Mouse (Mus musculus) fibroblast of lung, adult 2 months (primary cell): ENCODE data around the gene Gnai1.
"Not testable (repeated sequence)": the region's sequence is repeated elsewhere in the genome, so short reads cannot be mapped to it uniquely, and the experiment has no call there.

ENCODE experiments used
- DNase-seq: peaks from one replicate; pipeline ENCODE4 v3.0.0-alpha.2; 2011; ENCODE audit warnings: low read depth

The Gnai1 gene

DNA sequence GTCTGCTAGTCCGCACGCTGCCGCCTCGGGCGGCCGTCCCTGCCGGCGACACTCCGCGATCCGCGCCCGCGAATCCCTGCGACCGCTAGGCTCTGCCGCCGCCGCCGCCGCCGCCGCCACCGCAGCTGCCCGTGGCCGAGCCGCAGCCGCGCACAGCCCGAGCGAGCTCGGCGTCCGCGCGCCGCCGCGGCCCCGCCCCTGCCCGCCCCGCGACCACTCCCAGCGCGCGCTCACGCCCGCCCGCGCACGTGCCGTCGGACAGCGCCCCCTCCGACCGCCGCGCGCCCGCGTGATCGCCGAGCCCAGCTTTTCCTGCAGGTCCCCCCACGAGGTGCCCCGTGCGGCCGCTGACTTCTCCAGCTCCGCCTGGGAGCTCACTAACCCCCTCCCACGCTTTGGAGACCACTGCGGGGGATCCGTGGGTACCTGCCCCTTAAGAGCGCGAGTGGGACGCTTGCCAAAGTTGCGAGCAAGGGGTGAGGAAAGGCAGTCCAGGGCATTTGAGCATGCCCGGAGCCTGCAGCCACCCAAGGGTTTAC lies at the start of gene Gnai1:
Gene Gnai1, minus strand, starts transcription at position 75 of the 539 bp plus-strand sequence.
- DNase-seq, result no peak

DNA sequence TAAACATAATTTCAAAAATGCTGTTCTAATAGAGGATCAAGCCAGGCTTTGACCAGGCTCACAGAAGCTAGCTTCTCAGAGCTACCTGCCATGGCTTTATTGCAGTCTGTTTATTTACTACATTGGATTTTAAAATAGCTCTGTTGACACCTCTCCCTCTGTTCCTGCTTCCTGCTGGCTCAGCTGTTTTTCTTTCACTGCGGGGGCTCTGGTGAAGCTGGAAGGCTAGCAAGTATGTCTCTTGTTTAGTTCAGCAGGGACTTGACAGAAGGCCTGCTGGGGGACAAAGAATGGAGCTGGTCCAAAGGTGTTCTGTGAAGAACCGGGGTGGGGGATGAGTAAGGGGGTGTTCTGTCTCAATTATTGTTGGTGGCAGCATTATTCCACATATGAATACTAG lies 7.7 kb upstream of the Gnai1 start:
- no peak for DNase-seq

DNA sequence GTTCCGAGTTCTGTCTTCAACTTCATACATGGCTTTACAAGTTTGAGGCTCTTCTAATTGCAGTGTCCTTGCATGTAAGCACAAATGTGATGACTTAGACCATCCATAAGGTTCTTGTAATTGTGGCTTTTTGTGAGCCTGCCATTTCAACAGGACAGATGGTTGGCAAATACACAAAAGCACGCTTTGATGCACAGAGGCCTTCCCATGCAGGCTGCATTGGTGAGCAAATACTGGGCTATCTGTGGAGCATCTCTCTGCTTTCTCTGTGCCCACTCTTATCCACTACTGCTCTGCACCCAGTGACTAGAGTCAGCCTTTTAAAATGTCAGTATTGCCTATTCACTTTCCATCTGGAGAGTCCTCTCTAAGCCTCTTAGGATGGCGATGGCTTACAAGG lies 5.3 kb upstream of the Gnai1 start:
- no peak for DNase-seq

DNA sequence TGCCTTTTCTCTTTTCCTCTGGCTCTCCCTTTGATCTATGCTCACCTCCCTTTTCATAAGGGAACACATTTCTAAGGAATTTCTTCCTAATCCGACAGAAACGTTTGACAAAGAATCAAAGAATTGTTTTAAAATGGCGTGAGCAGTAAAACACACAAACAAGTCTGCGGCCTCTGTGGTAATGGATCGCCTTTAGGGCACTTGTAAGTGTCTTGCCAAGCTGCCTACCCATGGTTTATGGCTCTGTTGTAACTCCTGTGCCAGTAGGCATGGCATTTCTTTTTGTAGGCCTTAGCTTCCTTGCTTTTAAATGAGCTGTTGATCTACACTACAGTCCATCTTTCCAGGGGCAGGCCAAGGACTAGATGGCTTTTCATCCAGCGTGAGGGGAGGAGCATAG lies 801 bp upstream of the Gnai1 start:
- no peak for DNase-seq

DNA sequence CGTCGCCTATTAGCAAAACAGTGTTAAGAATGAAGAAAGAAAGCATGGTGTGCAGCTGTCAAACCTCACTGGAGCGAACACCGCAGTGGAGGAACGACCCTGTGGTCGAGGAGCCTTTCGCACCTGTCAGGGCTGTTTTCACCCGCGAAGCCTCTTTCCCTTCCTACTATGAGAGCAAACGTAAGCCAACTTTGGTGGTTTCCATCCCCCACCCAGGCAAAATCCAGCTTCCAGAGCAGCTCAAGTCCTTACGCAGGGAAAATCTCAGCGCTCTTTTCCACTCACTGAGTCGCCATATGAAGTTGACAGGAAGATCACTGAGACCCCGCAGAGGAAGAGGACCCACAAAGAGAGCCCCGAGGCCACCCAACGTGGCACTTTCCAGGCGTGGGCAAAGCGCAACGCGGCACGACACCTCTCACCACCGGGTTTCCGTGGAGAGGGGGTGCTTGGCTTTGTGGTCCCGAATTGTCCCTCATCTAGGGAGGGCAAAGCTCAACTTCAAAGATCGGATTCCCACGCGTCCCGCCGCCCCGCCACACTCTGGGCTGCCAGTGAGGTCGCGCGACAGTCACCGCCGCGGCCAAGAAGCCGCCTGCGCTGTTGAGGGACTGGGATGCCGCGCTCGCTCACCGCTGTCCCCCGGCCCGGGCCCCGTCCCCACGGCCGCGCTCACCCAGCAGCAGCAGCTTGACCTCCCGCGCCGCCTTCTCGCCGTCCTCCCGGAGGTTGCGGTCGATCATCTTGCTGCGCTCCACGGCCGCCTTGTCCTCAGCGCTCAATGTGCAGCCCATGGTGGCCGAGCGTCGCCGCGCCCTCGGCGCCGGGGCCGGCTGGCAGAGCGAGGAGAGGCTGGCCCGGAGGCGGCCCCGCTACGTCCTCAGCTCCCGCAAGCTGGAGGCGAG lies 527 bp downstream of the Gnai1 start:
- no peak for DNase-seq

DNA sequence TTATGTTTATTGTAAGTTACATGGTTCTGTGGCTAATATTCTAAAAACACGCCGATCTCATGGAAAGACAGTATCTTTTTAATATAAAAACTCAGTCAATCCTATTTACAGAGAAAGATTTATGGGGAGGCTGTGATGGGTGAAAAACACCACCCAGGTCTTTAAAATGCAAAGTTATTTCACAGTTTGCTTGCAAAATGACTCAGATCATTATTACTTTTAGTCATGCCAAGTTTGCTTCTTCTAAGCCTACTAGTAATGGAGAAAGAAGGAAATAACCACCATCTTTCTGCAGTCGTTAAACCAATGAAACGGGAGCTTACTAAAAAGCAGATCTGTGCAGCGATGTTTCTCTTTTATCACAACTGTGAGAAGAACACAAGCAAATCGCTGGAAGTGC lies 1.4 kb downstream of the Gnai1 start:
- DNase-seq, result no peak

DNA sequence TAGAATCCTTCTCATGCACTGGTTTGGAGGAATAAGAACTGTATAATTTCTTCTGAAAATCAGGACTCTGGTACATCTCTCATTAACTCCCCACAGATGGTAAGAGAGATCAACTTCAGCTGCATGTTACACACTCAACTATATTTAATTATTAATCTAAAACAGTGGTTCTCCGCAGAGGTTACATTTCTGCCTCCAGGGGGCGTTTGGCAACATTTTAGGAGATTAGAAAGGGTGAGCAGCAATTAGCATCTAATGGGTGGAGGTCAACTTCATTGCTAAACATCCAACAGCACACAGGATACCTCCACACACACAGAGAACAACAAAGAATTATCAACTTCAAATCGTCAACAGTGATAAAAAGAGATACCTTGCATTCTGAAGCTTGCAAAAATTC lies 2.0 kb downstream of the Gnai1 start:
- no peak for DNase-seq

DNA sequence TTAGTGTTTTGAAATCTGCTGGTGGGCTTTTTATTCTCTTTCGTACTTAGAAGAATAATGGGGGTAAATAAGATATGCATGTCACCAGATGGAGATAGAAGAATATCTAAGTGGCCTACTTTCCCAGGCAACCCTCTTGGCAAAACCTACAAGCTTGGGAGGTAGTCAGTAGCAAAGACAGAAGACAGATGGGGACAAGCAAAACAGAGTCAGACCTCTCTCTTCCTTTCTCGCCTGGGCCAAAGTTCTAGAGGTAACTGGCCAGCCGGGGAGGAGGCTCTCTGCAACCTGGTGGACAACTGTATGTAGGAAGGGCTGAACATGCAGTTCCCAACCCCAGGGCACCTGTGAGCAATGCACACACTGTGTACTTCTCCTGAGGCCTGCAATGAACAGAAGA lies 12.9 kb downstream of the Gnai1 start:
- no peak for DNase-seq

DNA sequence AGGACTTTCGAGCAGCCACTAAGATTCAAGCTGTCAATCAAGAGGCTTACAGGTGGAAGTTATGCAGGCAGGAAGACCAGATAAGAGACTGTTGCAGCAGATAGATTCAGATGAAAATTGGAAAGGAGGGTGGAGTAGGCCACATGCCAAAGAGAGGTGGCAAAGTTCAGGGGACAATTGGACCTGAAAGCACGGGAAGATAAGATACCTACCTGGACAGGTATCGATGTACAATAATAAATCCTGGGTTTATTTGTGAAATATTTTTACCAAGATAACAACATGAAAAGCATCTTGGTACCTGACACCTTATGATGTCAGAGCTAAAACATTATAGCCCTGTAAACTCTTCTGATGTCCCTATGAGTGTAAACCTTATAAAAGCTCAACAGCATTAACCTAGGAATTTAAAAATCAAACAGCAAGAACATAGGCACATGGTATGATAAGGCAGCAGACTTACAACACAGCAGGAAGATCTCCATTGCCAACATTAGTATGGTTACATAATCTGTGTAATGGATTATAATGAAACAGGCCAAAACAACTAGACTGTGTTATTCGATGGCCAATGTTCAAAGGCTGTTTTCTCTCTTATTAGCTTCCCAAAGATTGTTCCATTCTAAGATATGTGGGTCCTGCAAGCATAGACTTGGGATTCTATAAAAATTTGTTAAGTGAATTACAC lies 16.6 kb downstream of the Gnai1 start:
- no peak for DNase-seq

DNA sequence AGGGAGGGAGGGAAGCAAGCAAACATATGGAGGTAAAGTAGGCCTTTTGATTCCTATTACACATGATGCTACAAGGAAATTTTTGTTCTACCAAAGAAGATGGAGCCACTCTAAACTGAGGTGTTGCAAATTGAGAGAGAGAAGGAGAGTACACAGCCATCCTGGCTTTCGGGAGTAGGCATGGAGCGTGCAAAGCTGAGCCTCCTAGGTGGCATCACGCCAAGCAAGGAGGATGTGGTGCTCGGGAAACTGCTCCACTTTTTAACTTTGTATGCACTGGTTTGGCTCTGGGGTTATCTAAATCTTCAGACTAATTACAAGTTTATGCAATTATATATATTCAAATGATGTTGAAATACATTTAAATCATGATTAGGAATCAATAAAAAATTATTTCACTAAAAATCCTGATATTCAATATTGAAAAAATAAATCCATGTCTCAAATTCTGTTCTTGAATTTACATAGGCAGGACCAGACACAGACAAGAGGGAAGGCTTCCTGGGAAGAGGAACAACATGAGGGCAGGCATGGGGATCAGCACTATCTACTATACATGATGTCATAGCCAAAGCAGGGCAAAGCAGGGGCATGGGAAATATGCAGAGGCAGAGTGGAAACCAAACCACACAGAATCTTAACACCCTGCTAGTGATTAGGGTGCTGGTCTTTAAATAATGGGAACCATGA lies 17.2 kb downstream of the Gnai1 start:
- DNase-seq, result no peak

DNA sequence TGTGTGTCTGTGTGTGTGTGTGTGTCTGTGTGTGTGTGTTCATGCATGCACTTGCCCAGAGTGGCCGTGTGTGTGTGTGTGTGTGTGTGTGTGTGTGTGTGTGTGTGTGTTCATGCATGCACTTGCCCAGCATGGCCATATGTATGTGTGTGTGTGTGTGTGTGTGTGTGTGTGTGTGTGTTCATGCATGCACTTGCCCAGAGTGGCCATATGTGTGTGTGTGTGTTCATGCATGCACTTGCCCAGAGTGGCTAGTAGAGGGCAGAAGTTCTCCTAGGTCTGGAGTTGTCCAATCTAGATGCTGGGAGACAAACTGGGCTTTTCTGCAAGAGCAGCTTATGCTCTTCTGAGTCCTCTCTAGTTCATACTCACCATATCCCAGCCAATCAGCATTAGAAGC lies 18.3 kb downstream of the Gnai1 start:
- not testable (repeated sequence) for DNase-seq

DNA sequence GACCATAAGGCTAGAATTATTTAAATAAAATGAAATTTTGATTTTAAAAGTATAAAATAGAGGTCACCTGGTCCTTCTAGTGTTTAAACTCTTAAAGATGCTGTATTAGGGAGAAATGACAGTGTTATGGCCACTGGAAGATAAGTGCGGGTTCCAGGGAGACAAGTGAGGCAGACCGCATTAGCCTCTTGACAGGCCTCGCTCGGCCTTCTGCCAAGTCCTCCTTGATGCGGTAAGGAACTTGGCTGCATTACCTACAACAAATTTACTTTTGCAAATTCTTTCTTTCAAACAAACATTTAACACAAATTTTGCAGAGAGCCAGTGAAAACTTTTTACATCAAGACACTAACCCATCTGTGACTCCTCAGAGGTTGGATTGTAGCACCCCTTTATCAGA lies 27.9 kb downstream of the Gnai1 start:
- no peak for DNase-seq

DNA sequence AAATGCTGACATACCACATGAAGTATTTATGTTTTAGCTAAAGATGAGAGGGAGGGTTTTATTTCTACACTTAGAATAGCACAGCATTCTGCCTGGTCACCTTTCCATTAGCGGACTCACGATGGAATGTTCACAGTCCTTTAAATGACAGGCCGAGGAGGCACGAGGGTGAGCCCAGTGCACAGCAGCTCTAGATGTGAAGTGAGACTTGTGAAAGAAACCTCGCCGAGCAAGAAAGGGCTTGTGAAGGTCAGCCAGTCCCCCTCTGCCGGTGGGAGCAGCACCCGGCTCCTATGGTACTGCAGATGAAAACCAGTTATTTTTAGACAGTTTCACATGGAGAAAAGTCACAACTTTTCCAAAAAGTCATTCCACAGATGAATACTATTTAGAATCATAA lies 29.4 kb downstream of the Gnai1 start:
- no peak for DNase-seq

DNA sequence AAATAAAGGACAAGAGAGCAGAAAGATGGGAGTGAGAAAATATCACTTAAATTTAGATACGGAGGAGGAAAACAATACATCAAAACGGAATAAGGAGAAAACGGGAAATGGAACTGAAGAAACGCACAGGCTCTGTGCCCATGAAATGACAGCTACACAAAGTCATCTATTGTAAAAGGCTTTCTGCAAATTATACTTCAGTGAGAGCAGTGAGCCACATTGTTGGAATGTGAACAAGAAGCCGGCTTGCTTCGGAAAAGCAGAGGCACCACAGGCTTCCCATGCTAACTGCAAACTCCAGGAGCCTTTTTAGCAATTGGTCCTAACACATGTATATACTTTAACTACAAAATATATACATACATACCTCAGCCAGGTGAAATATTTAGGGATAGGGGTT lies 34.0 kb downstream of the Gnai1 start:
- peak; percentile 18 for DNase-seq

DNA sequence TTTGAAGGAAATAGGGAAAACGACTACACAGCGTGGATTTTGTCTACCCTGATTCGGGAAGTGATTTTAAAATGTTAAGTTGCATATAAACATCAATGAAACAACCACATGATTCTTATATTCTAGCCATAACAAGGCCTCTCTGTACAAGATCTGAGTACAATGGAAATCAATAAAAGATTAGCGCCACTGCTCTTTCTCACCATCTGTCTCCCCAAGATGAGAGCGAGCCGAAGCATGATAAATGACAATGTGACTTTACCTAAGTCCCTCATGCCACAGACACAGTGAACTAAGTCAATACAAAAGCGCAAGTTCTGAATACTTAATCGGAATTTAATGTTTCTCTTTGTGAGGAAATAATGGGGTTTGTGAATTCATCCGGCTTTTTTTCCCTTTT lies 36.6 kb downstream of the Gnai1 start:
- no peak for DNase-seq

DNA sequence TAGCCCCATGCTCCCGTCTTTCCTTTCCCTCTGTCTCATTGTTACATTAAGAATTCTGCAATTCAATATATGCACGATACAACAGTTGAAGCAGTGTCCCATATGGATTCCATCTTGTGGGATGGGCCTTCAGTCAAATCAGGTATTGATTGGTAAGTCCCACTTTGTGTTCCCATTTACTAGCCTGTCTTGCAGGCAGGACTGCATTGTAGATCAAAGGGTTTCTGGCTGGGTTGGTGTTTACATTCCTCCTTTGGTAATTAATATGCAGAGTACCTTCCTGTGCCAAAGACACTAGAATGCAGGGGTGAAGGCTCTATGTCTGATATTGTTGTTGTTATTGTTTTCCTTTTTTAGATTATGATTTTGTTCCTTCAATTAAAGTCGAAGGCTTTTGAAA lies 38.5 kb downstream of the Gnai1 start:
- DNase-seq, result no peak

DNA sequence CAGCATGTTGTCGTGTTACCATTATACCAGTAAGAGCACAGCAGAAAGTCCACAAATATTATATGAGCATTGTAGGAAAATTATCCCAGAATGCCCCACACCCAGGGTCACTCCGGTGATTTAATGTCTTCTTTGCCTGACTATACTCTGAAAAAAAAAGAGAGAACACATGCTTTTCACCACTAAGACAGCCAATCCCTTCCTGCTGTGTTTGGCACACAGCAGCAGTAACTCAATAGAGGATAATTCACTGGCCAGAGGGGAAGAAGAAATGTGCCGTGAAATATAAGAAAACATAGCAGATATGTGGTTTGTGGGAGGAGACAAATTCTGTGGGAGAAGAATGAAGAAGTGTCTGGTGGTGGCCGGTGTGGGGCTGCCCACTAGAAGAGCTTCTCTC lies 41.3 kb downstream of the Gnai1 start:
- no peak for DNase-seq

DNA sequence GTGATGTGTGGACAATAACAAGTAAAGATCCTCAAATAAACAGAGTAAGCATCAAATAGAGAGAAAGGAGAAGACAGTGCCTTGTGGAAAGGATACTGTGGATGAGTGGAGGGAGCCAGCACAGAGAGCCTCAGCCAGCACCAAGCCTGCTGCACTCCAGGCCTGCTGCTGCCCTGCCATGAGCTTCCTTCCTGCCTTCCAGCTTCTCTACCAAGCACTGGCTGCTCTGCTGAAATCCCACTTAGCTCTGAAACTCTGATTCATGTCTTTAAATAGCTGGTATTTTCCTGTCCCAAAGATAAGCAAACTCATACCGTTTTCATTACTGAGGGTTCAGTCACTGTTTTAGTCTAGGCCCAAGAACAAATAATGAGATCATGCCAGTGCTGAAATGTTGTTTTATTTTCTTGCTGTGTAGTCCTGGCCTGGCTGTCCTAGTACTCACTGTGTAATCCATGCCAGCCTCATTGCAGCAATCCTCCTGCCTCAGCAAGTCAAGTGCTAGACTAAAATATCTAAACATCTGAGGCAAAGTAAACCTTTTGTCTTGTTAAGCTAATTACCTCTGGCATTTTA lies 52.8 kb downstream of the Gnai1 start:
- peak; percentile 36 for DNase-seq

DNA sequence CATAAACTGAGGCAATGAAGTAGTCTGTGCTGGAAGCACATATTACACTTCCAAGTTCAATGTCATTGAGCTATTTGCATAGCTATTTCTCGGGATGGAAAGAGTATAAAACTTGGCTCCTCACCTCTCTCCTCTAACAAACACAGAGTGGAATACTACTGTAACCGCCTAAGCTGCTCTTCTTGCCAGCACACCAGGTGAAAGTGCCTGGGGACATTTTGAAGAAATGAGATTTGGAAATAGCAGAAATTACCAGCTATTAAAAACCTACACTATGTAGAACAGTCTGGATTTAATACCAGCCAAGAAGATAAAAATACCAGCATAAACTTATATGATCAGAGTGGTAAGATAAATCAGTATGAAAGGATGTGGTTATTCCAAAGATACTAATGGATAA lies 63.6 kb downstream of the Gnai1 start:
- no peak for DNase-seq

DNA sequence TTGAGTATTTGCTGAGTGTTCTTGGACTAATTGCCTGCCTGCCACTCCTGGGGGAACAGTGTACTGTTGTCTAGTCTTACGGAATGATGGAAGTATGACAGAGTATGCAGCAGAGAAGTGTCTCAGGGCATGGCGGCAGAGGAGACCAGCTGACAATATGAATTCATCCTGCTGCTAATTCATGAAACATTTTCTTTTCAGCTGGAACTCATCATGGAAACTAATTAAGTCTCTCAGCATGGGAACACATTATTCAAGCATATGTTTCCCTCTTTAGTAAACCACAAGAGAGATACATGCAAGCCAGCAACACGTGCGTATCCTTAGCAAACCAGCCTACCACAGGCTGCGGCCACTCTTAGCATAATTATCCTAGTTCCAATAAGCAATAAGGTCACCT lies 67.4 kb downstream of the Gnai1 start:
- no peak for DNase-seq

DNA sequence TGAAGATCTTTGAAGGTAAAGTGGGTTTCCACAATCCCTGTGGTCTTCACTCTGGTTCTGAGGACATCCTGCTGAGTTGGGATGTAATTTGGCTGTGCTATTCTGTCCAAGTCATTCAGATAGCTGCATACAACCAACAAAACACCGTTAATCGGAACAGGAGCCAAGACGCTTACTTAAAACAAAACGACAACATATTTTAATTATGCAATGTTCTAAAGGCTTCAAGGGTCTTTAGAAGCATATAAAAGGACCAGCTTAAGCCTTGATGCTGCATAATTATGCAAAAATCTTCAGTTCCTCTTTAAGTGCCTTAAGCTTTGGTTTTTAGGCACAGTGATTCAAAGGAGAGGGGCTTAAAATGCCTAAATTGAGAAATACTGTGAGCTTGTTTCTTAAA lies 70.6 kb downstream of the Gnai1 start:
- no peak for DNase-seq

DNA sequence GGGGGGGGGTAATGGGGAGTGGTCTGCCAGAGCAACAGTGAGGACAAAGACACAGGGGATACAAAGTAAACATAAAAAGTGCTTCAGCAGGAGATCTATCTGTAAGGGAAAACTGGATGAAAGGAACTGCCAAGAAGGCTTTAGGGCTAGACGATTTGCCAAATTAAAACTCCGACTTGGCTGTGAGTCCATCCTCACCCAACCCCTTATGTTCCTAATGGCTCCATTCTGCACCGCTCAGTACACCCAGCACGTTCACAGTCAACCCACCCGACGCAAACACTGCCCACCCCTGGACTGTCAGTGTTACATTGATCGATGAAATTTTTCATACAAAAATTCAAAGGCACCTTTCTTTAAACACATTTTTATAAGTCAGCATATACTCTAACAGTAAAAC lies 71.5 kb downstream of the Gnai1 start:
- no peak for DNase-seq
